Mouse (Mus musculus) cerebral cortex, adult 2 months (tissue): Measurements from ENCODE around the gene Kif5a.

Source experiments
- WGBS: fragments of 180-500 bp; shearing (Covaris S2); methylation state at CpG from one replicate; pipeline ENCODE4 v1.1.7; 2018; 5-methylcytosine and 5-hydroxymethylcytosine counted together

The Kif5a gene

DNA sequence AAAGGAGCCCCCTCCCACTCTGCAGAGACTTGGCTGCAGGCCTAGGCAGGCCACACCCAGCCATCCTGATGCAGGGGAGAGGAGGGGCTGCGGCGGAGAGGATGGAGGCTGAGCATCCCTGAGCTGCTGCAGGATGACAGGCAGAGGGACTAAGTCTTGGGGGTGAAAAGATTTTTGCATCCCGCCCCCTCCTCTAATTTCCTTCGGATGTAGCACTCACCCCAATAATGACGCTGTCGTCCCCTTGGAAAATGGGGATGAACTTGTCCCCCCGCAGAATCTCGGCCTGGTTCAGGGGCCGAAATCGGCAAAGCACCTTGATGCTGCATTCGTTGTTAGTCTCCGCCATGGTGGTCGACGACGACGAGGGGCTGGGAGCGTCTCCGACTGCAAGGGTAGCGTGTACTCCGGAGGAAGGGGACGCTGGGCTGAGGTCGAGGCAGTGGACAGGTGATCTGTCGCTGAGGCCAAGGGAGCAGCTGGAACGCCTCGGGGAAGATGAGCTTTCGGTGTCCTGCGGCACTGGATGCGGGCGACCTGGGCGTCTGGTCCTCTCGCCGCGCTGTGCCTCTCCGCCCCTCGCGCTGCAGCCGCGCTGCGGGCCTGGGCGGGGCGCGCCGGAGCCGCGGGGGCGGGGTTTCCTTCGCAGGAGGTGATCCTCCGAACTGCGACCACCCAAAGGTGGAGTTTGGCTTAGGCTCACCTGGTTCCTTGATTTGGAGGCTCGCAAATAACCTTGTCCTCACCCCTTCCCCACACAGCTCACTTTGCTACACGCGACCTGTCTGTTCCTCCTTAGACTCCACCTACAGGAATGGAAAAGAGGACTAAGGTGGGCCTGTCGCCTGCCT lies at the start of gene Kif5a:
Kif5a (minus strand) TSS at position 801 of the 851 bp plus-strand sequence.
- WGBS = 2% methylated on average over 53 of the region's 53 CpGs

DNA sequence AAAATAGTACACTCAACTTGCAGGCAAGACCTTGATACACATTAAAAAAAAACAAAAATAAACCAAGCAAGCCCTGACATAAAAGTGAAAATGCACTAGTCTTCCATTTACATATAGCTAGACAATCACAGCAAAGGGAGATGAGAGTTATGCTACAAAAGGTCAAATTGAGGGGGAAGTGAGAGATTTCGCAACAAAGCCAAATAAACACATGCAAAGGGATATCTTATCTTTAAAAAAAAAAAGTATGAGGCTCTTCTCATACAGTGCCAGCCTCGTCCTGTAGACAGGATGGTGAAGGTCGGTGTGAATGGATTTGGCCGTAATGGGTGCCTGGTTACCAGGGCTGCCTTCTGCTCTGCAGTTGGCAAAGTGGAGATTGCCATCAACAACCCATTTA lies 49.7 kb upstream of the Kif5a start:
- 79% methylated on average over 4 of the region's 4 CpGs for WGBS

DNA sequence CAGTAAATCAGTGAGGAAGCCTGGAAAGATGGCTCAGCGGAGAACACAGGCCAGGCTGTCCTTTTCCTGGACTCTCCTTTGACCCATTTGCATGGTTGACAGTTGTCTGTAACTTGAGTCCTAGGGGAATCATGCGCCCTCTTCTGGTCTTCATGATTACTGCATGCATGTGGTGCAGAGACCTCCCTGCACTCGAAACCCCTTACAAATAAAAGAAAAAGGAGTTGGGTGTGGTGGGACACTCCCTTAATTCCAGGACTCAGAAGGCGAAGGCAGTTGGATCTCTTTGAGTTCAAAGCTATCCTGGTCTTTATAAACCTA lies 49.2 kb upstream of the Kif5a start:
- under 1% methylated on average over 4 of the region's 4 CpGs for WGBS

DNA sequence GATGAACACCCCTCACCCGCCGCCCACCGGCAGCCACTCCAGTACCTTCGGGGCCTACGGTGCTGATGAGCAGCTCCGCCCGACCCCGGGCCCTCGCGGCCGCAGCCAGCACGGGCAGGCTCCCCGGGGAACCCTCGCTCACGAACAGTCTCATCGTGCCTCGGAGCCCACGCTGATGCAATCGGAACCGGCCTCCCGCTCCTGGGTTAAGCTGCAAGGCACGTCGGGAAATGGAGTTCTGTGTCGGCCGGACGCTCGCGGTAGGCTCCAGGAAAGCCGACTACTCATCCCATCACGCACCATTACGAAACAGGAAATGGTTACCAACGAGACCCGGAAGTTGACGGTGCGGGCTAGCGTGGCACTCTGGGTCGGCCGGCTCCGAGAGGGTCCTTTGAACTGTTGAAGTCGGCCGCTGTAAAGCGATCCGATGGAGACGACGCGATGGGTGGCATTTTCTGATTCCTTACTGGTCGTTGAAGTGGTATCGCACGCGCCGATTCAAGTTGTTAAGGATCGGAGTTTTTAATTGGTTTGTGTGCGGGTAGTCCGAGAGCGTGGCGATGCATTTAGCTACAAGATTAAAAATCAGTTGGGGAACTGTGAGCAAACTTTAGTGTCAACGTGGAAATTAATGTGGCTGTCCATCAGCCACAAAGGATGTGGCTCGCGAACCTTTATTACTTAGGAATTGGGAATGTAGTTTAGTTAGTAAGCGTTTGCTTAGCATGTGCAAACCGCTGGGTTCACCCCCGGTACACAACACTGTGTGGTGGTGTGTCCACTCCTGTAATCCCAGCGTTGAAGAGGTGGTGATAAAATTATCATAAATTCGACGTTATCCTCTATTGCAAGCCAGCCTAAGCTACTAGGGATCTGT lies 48.6 kb upstream of the Kif5a start, which contains the start of gene Mars:
Mars (minus strand) TSS at position 311 of the 880 bp plus-strand sequence.
- under 1% methylated on average over 65 of the region's 65 CpGs for WGBS

DNA sequence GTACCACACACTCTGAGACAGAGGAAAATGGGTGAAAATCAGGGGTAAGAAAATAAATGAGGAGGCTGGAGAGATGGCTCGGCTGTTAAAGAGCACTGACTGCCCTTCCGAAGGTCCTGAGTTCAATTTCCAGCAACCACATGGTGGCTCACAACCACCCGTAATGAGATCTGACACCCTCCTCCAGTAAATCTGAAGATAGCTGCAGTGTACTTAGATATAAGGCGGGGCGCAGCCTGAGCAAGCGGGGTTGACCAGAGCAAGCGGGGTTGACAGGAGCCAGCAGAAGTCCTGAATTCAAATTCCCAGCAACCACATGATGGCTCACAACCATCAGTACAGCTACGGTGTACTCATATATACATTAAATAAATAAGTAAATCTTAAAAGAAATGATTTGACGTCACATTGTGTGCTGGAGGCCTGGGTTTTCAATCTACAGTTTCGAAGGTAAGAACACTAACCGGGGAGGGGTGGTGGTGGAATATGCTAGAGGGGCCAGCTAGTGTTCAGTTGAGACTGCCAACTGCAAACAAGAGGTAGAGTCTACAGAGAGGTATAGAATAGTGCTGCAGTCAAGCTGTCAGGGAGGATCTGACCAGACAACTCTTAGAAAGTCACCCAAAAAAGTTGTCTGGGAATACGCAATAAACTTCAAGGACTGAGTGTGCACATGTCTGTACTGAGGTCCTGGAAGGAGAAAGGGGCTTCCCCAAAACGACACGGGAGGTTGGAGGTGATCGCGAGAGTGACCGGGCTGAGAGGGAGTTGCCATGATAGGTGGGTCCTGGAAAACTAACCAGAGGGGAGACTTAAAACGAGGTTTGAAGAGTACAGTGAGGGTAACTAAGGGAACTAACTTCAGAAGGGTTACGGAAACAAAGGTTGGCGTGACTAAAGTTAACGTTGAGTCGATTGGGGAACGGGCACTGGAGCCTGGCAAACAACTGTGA lies 47.7 kb upstream of the Kif5a start:
- 34% methylated on average over 23 of the region's 23 CpGs for WGBS

DNA sequence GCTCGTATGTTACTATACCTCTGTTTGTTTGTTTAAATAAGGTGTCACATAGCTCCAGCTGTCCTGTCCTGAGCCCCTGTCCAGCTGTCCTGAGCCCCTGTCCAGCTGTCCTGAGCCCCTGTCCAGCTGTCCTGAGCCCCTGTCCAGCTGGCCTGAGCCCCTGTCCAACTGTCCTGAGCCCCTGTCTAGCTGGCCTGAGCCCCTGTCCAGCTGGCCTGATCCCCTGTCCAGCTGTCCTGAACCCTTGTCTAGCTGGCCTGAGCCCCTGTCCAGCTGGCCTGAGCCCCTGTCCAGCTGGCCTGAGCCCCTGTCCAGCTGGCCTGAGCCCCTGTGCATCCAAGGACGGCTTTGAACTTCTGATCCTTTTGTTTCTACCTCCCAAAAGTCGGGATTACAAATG lies 46.0 kb upstream of the Kif5a start:
- WGBS = 74% methylated on average over 3 of the region's 3 CpGs

DNA sequence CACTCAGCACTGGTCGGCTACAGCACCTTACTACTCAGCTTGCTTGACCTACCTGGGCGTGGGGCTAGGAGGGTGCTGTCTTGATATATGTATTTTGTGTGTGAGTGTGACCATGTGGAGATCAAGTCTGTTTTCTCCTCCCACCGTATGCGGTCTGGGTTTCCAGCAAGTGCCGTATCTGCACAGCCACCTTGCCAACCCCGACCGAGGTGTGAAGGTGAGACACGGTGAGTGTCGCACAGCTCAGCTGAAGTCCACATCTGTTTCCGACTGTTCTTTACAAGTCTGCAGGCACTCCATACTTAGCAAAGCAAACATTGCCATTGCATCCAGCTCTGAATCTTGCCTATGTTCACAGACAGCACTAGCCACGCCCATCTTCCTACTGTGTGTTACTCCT lies 40.0 kb upstream of the Kif5a start:
- 87% methylated on average over 11 of the region's 11 CpGs for WGBS

DNA sequence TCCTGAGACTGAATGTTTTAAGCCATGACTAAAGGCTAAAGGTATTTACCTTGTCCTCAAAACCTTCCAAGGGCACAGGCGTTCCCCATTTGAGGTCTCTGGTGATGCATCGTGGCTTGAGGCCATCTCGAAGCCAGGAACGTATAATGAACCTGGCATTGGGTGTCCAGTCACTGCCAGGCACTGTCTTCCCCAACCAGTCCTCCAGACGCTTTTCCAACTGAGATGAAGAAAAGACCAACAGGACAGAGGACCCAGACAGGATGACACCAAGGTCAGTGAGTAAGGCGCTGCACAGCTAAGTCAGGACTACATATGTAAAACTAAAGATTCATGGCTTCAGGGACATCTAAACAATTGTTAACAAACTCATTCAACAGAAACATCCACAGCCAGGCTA lies 37.2 kb upstream of the Kif5a start:
- 93% methylated on average over 6 of the region's 6 CpGs for WGBS

DNA sequence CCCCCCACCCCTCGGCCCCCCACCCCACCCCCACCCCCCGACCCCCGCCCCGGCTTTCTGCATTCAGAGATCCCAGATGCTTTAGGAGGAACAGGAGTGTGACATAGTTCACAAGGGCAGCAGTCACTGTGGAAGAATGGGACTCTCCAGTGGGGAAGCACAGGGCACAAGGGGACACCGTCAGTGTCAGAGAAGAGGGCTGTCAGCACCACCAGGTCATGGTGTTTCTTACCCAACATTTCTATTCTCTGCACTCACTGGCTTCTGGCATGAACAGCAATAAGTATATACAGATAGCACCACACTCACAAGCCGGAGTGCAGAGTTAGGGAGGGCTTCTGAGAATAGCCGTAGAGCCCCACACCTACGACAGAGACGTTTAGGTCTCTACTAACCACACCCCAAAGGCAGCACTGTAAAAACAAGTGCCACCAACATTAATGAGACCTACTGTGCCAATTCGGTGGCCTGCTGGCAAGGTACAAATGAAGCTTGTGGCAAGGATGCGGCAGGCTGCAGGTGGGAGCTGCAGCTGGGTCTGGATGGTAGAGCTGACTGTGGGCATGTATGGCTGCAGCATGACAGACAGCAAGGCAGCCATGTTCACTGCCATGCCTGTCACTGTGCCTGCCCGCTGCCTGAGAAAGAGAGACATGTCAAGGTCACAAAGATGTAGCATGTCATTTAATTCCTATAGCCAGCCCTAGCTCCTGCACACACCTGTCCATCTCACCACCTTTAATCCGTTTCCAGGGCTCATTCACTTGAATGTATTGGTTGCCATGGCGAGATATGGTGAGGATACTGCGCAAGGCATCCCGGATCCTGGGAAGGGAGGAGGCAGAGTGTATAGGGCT lies 34.1 kb upstream of the Kif5a start:
- 77% methylated on average over 16 of the region's 16 CpGs for WGBS

DNA sequence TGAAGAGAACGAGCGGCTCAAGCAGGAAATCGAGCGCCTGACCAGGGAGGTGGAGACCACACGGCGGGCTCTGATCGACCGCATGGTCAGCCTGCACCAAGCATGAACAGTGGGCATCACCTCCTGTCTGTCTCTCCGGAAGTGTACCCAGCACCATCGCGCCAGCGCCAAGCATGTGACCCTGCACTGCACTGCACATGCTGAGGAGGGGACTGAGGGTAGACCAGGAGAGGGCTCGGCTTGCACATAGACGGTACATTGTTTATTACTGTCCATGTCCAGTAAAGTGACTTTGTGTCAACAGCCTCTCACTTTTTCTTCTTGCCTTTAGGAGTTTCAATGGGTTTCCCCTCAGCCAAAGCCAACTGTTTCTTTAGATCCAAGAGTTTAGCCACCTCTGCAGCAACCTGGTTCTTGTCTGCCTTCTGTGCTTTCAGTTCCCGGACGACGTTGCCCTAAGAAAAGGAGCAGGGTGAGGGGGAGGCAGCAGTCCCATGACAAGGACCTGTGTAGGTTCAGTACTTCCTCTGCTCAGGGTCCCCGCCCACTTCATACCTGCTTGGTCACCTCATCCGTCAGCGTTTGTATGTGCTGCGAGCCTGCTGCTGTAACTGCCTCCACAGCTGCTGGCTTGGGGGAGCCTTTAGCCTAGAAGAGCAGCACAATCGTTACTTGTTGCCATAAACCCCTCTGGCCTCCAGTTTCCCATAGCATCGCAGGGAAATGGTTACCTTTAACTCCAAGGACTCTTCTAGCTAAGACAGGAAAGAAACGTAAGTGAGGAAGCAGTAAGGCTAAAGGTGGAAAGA lies 33.0 kb upstream of the Kif5a start:
- WGBS = 82% methylated on average over 24 of the region's 24 CpGs

DNA sequence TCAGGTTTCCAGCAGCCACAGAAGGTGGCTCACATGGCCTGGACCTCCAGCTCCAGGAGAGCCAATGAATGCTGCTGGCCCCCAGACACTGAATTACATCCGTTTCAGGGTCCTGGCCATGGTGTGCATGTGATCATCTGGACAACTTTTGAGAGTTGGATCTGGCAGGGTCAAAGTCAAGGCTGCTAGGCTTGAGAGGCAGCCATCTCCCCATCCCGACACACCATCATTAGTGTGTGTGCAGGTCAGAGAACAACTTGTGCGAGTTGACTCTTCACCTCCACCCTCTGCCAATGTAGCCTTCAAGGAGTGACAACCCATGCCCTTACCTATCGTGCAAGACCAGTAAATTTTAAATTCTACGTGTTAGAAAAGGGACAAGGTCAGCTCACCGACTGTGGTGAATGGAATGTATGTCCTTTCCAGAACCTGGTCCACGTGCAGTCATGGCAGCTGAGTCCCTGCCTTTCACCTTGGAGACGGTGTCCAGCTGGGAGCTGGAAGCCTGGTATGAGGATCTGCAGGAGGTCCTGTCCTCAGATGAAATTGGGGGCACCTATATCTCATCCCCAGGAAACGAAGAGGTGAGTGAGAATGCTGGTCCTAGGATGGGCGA lies 31.9 kb upstream of the Kif5a start:
- WGBS = 89% methylated on average over 10 of the region's 10 CpGs

DNA sequence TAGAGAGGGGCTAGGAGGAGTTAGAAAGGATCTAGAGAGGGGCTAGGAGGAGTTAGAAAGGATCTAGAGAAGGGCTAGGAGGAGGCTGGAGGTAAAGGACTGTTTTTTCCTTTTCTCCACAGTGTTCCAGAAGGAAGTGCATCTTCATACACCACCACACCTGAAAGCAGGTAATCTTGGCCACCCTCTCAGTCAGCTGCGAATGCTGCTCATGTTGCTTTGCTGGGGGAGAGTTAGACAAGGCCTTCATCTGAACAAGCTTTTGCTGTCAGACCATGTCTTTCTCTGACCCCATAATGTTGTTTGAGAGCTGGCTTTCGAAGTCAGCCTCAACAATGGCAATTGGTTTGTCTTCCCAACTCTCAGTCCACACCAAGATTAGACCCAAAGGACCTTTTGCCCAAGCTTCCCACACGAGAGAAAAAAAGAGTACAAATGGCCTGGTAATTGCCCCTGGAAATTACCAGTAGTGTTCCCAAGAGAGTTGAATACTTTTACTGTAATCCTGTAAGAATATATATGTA lies 30.5 kb upstream of the Kif5a start:
- WGBS = 83% methylated on average over 3 of the region's 3 CpGs

DNA sequence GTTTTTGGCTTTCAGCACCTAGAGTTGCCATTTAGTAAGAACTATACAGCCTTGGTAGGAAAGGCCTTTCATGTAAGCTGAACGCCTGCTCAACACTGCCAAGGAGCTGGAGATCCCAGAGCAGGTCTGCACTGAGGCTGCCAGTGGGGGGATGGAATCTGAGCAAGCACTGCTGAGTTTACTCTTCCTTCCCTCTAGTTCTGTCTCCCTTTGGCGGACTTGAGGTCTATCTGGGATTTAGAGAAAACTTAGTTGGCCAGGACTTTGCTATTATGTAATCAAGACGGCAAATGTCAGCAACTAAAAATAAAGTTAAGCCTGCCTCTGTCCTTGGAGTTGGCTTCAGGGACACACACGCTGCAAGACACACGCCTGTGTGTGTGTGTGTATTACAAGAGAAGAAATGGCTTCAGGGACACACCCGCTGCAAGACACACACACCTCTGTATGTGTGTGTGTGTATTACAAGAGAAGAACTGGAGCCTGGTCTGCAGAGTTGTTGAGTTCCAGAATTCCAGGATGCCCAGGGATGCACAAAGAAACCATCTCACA lies 29.9 kb upstream of the Kif5a start:
- 39% methylated on average over 6 of the region's 6 CpGs for WGBS

DNA sequence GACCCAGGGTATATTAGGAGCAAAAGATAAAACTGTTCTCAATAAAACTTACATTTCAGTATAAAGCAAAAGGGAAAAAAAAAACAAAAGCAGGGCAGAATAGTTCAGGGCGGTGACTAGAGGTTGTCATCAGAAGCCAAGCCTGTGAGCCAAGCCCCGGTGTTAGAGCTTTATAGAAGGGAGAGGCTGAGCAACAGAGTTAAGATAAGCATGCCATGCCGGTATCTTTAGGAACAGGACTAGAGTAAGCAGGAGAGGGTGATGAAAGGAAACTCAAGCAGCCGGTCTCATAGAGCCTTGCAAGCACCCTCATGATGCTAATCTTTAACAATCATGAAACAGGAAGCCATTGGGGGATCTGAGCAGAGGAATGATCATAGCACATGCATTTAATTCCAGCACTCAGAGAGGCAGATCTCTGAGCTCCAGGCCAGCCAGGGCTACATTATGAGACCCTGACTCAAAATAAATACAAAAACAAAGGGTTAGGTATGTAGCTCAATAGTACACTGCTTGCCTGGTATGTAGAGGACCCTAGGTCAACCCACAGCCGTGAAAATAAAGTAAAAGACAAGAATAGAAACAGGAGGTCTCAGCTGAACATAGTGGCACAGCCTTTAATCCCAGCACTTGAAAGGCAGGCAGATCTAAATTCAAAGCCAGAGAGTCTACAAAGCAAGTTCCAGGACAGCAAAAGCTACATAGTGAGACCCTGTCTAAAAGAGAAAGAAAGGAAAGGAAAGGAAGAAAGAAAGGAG lies 28.9 kb upstream of the Kif5a start:
- WGBS = 15% methylated on average over 5 of the region's 5 CpGs

DNA sequence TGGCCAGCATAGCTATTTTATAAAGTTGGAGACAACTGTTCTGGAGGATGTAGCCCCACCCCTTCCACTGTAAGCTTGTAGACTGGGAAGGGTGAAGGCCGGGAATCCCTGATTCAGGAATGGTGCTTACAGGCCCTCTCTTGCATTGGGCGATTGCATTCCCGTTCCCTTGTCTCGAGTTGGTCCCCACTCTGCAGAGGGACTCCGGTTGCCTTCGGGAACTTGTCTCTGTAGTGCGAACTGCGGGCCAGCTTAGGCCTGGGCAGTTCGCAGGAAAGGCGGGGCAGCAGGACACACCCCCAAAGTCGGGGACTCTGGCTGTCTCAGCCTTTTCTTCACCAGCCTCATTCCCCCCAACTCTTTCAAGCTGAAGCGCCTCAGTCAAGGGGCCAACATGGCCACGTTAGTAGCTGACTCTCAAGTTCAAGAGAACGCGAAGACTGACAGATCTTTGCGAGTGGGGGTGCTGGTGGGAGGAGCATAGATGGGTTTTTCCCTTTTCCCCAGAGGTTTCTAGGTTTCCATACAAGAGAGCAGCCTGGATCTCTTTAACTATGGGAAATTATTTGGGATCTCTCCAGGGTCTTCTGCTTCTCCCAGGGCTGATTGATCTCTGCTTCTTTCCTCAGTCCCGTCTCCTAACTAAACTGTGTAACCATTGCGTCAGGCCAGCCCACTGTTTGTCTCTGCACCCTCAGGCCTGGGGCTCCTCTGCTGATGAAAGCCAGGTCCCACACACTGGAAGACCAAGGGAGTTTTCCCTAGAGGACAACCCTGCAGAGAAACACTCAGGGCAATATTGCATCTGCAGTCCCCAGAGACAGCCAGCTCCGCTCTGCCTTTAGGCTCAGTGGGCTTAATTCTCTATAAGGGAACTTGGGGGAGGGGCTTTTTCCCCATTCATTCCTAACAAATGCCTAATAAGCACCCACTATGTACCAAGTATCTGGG lies 28.1 kb upstream of the Kif5a start:
- WGBS = 2% methylated on average over 19 of the region's 19 CpGs

DNA sequence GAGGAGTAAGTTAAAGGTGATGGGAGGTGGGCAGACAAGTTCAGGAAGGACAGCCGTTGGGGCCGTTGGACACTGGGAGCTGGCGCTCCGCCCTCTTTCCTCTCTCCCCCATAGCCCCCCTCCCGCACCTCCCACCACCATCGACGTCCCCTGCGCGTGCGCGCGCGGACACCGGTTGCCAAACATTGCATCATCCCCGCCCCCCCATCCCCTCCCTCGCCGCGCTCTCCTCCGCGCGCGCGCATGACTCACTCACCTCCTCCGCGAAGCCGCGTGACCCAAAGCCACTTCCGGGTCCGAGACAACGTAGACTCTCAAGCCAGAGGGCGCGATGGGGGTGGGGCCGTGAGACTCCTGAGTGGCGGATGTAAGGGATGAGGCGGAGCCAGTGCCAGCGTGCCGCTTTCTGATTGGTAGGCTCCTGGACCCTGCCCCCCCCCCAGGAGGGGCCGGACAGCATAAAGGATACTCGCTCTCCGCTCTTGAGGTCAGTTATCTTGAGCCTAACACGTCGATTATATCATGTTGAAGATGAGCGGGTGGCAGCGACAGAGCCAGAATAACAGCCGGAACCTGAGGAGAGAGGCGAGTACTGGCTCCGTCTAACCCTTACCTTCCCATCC lies 27.3 kb upstream of the Kif5a start:
- WGBS = under 1% methylated on average over 46 of the region's 47 CpGs
